Mouse (Mus musculus): ENCODE results near the gene Rhox4a.
"Not testable (repeated sequence)": the region's sequence is repeated elsewhere in the genome, so short reads cannot be mapped to it uniquely, and the experiment has no call there.

Gene Rhox4a

DNA sequence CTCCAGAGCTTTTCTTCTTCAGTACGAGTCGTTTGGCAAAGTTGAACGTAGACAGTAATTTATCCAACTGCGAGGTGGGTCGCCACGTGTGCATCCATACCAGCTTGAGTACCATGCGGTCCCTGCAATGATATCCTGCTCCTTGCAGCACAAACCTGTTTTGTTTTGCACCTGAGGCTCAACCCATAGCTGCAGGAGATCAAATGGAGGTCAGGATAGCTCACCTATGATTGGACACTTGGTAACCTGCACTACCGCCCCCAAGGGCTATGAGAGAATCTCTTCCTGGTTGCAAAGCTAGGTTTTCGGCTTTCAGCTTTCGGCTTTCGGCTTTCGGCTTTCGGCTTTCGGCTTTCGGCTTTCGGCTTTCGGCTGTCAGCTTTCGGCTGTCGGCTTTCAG is at the start of gene Rhox4a:
Gene Rhox4a, plus strand, starts transcription at position 301 of the 400 bp plus-strand sequence.
- DNase-seq = not testable (repeated sequence)

DNA sequence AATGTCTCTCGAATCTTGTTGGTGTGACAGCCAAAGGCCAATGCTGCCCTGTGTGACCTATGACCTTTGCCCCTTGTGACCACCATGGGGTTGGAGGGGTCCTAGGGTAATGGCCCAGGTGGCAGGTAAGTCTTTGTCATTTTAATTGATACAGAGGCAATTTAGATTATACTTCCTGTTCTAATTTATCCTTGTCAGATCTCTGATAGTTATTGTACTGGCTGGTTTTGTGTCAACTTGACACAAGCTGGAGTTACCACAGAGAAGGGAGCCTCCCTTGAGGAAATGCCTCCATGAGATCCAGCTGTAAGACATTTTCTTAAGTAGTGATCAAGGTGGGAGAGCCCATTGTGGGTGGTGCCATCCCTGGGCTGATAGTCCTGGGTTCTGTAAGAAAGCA is 43.0 kb upstream of the Rhox4a start, which contains the start of gene Rhox1:
Gene Rhox1, minus strand, starts transcription at position 101 of the 400 bp plus-strand sequence.
- not testable (repeated sequence) for DNase-seq

DNA sequence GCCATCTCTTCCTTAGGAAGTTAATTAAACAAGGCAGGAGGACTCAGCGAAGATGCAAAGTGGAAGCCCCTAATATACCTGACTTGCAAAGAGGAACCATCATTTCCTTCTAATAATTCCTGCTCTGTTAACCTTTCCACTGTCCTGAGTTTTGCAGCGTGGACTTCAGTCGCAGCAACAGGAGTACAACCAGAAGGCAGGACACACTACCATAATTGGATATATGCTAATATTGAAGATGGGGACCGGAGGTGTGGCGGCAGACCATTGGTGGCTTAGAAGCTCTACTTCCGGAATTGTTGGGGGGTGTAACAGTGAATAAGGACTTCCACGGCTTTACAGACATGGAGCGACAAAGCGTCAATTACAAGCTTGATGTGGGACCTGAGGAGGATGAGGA is 20.5 kb upstream of the Rhox4a start, which contains the start of gene Rhox2a:
Gene Rhox2a, plus strand, starts transcription at position 301 of the 400 bp plus-strand sequence.
- not testable (repeated sequence) for DNase-seq

DNA sequence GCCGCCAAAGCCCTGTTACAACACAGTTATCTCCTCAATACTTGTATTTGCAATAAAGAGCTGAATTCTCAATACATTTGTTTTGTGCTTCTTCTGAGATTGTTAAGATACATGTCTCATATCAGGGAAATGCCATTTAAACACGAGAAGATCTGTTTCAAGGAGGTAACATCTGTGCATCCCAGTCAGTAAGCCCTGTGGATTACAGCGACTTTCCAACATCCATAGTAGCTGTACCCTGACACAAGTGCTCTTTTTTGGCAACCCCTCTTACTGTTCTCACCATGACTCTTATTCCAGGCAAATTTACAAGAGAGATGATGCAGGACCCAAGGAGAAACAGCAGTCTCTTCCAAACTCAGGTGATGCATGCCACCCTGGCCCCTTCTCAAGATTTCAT is 15.5 kb upstream of the Rhox4a start, which contains the start of gene Rhox3a:
Gene Rhox3a, plus strand, starts transcription at position 301 of the 400 bp plus-strand sequence.
- not testable (repeated sequence) for DNase-seq
